Mouse (Mus musculus) embryo, embryonic 9.5 days (tissue): ENCODE measurements around the gene Ube2i.

Experiments
- DNase-seq: peaks from one replicate; pipeline ENCODE4 v3.0.0-alpha.2; 2017; ENCODE audit errors: extremely low spot score

The Ube2i gene

GRCm38 (mm10) chr17:25219492-25220295, 54.7 kb downstream of the Ube2i start:
- DNase-seq, result no peak

- no peak for DNase-seq
Observed at GRCm38 (mm10) chr17:25218967-25219366, 55.5 kb downstream of the Ube2i start.

GRCm38 (mm10) chr17:25215431-25215830, 59.0 kb downstream of the Ube2i start:
- DNase-seq, result no peak
